Mouse (Mus musculus): ENCODE results near the gene Htt. TPM values are rescaled to one million over a fixed set of nuclear protein-coding genes. Genes with fewer than 3 reads are reported as not detected.

Gene Htt
- polyA plus RNA-seq, 1 experiment from 2014 or later, result 3.8 TPM

GRCm38 (mm10) chr5:34760850-34761508 is 561 bp upstream of the Htt start:
- no peaks in the 10 kb centered on the region for H3K9me3 ChIP-seq (ENCODE audit: low read length)
- peak; percentile 13 for ATAC-seq

GRCm38 (mm10) chr5:34761934-34762611 is 533 bp downstream of the Htt start:
- WGBS, result 0% methylated on average over 32 of the region's 54 CpGs

More at GRCm38 (mm10) chr5:34760850-34761508, 561 bp upstream of the Htt start:
- peak overlapping the region; percentile 87 for H3K4me3 ChIP-seq (ENCODE audit: low read depth, low read length)
- WGBS, result 1% methylated on average over 19 of the region's 19 CpGs
- H3K36me3 ChIP-seq (ENCODE audit: insufficient read depth, low read length), result no peaks in the 10 kb centered on the region
- no peaks in the 10 kb centered on the region for H3K4me1 ChIP-seq (ENCODE audit: insufficient read depth, low read depth, low read length)
- peak overlapping the region; percentile 92 for H3K9ac ChIP-seq (replicated peaks; ENCODE audit: low read depth)
- H3K27ac ChIP-seq (ENCODE audit: low read length), result peak overlapping the region; percentile 34
- H3K27me3 ChIP-seq (replicated peaks; ENCODE audit: insufficient read depth, low read length), result no peaks in the 10 kb centered on the region
- peak overlapping the region; percentile 74 for H3K4me2 ChIP-seq (replicated peaks; ENCODE audit: low read depth, low read length)
- peak; percentile 19 for DNase-seq (ENCODE audit: low spot score)
- TF ChIP-seq CTCF (IDR thresholded peaks at IDR 0.05), result no peak
- no peak for TF ChIP-seq EP300 (IDR thresholded peaks at IDR 0.05)

GRCm38 (mm10) chr5:34771818-34772217 is 10.3 kb downstream of the Htt start:
- no peak overlapping the region for H3K4me2 ChIP-seq (replicated peaks; ENCODE audit: low read depth, low read length)
- H3K9ac ChIP-seq (replicated peaks; ENCODE audit: low read depth), result no peak overlapping the region
- 93% methylated on average over 3 of the region's 3 CpGs for WGBS
- no peak overlapping the region for H3K4me3 ChIP-seq (ENCODE audit: low read depth, low read length)
- H3K9me3 ChIP-seq (ENCODE audit: low read length), result no peaks in the 10 kb centered on the region
- ATAC-seq, result no peak
- H3K36me3 ChIP-seq (ENCODE audit: insufficient read depth, low read length), result no peaks in the 10 kb centered on the region
- no peak overlapping the region for H3K27ac ChIP-seq (ENCODE audit: low read length)
- H3K27me3 ChIP-seq (replicated peaks; ENCODE audit: insufficient read depth, low read length), result no peaks in the 10 kb centered on the region
- no peak for DNase-seq (ENCODE audit: low spot score)
- TF ChIP-seq EP300 (IDR thresholded peaks at IDR 0.05), result no peak
- no peak for TF ChIP-seq CTCF (IDR thresholded peaks at IDR 0.05)
- no peaks in the 10 kb centered on the region for H3K4me1 ChIP-seq (ENCODE audit: insufficient read depth, low read depth, low read length)

More at GRCm38 (mm10) chr5:34761934-34762611, 533 bp downstream of the Htt start:
- H3K36me3 ChIP-seq (ENCODE audit: insufficient read depth, low read length), result no peaks in the 10 kb centered on the region
- peak overlapping the region; percentile 92 for H3K9ac ChIP-seq (replicated peaks; ENCODE audit: low read depth)
- DNase-seq (ENCODE audit: low spot score) (peak; percentile 67), ATAC-seq (peak; percentile 37)
- H3K9me3 ChIP-seq (ENCODE audit: low read length), result no peaks in the 10 kb centered on the region
- H3K27ac ChIP-seq (ENCODE audit: low read length), result peak overlapping the region; percentile 64
- H3K4me3 ChIP-seq (ENCODE audit: low read depth, low read length), result peak overlapping the region; percentile 87
- no peaks in the 10 kb centered on the region for H3K27me3 ChIP-seq (replicated peaks; ENCODE audit: insufficient read depth, low read length)
- H3K4me2 ChIP-seq (replicated peaks; ENCODE audit: low read depth, low read length), result peak overlapping the region; percentile 74
- no peaks in the 10 kb centered on the region for H3K4me1 ChIP-seq (ENCODE audit: insufficient read depth, low read depth, low read length)
- no peak for TF ChIP-seq CTCF (IDR thresholded peaks at IDR 0.05)
- no peak for TF ChIP-seq EP300 (IDR thresholded peaks at IDR 0.05)

- ATAC-seq, result no peak
- Histone ChIP-seq H3K9me3 (ENCODE audit: low read length) (no peaks in the 10 kb centered on the region), H3K4me3 (ENCODE audit: low read depth, low read length) (no peak overlapping the region), H3K4me1 (ENCODE audit: insufficient read depth, low read depth, low read length) (no peaks in the 10 kb centered on the region), H3K9ac (replicated peaks; ENCODE audit: low read depth) (no peak overlapping the region), H3K36me3 (ENCODE audit: insufficient read depth, low read length) (no peaks in the 10 kb centered on the region), H3K27ac (ENCODE audit: low read length) (no peak overlapping the region), H3K4me2 (replicated peaks; ENCODE audit: low read depth, low read length) (no peak overlapping the region), H3K27me3 (replicated peaks; ENCODE audit: insufficient read depth, low read length) (no peaks in the 10 kb centered on the region)
- 82% methylated on average over 4 of the region's 4 CpGs for WGBS
- TF ChIP-seq EP300 (IDR thresholded peaks at IDR 0.05) (no peak), CTCF (IDR thresholded peaks at IDR 0.05) (no peak)
- DNase-seq (ENCODE audit: low spot score), result no peak
Observed at GRCm38 (mm10) chr5:34772696-34773245, 11.2 kb downstream of the Htt start.

GRCm38 (mm10) chr5:34773392-34773791 is 11.9 kb downstream of the Htt start:
- no peak for TF ChIP-seq EP300 (IDR thresholded peaks at IDR 0.05)
- no peak for TF ChIP-seq CTCF (IDR thresholded peaks at IDR 0.05)
- Histone ChIP-seq H3K27me3 (replicated peaks; ENCODE audit: insufficient read depth, low read length) (no peaks in the 10 kb centered on the region), H3K4me2 (replicated peaks; ENCODE audit: low read depth, low read length) (no peak overlapping the region), H3K4me1 (ENCODE audit: insufficient read depth, low read depth, low read length) (no peaks in the 10 kb centered on the region), H3K27ac (ENCODE audit: low read length) (no peak overlapping the region), H3K4me3 (ENCODE audit: low read depth, low read length) (no peak overlapping the region), H3K9me3 (ENCODE audit: low read length) (no peaks in the 10 kb centered on the region), H3K36me3 (ENCODE audit: insufficient read depth, low read length) (no peaks in the 10 kb centered on the region), H3K9ac (replicated peaks; ENCODE audit: low read depth) (no peak overlapping the region)
- DNase-seq (ENCODE audit: low spot score) (no peak), ATAC-seq (no peak)
- 88% methylated on average over 2 of the region's 2 CpGs for WGBS

GRCm38 (mm10) chr5:34785027-34785426 is 23.5 kb downstream of the Htt start:
- ATAC-seq (no peak), DNase-seq (ENCODE audit: low spot score) (no peak)
- Histone ChIP-seq H3K27ac (ENCODE audit: low read length) (no peak overlapping the region), H3K9ac (replicated peaks; ENCODE audit: low read depth) (no peak overlapping the region), H3K4me3 (ENCODE audit: low read depth, low read length) (no peak overlapping the region), H3K9me3 (ENCODE audit: low read length) (no peaks in the 10 kb centered on the region), H3K4me2 (replicated peaks; ENCODE audit: low read depth, low read length) (no peak overlapping the region), H3K27me3 (replicated peaks; ENCODE audit: insufficient read depth, low read length) (no peaks in the 10 kb centered on the region), H3K36me3 (ENCODE audit: insufficient read depth, low read length) (no peaks in the 10 kb centered on the region), H3K4me1 (ENCODE audit: insufficient read depth, low read depth, low read length) (no peaks in the 10 kb centered on the region)
- 94% methylated on average over 3 of the region's 3 CpGs for WGBS
- TF ChIP-seq CTCF (IDR thresholded peaks at IDR 0.05) (no peak), EP300 (IDR thresholded peaks at IDR 0.05) (no peak)

Data from lung, postnatal 0 days (tissue).